Mouse (Mus musculus): ENCODE measurements around the gene Mien1. TPM values are rescaled to one million over a fixed set of nuclear protein-coding genes. Genes with fewer than 3 reads are reported as not detected.

Gene Mien1
- polyA plus RNA-seq, 1 experiment from 2014 or later, result 93.8 TPM

GRCm38 (mm10) chr11:98418273-98418672, 20.5 kb downstream of the Mien1 start:
- H3K27me3 ChIP-seq (replicated peaks), result no peaks in the 10 kb centered on the region
- no peak for ATAC-seq (ENCODE audit: extremely low read depth, insufficient number of reproducible peaks, low FRiP score, low TSS enrichment)
- H3K4me2 ChIP-seq, result no peak overlapping the region
- H3K9me3 ChIP-seq, result no peaks in the 10 kb centered on the region
- 31% methylated on average over 6 of the region's 6 CpGs for WGBS
- peak overlapping the region; percentile 9; the same call in 1 of the 2 replicates for H3K9ac ChIP-seq
- no peak overlapping the region for H3K4me3 ChIP-seq
- peaks cover 60% of the 10 kb centered on the region for H3K36me3 ChIP-seq
- H3K4me1 ChIP-seq, result peaks cover 69% of the 10 kb centered on the region
- peak overlapping the region; percentile 25; the same call in 1 of the 2 replicates for H3K27ac ChIP-seq (replicated peaks)

GRCm38 (mm10) chr11:98417074-98417473, 21.7 kb downstream of the Mien1 start:
- no peak for ATAC-seq (ENCODE audit: extremely low read depth, insufficient number of reproducible peaks, low FRiP score, low TSS enrichment)
- H3K27me3 ChIP-seq (replicated peaks), result no peaks in the 10 kb centered on the region
- H3K4me3 ChIP-seq, result no peak overlapping the region
- peaks cover 69% of the 10 kb centered on the region for H3K4me1 ChIP-seq
- H3K27ac ChIP-seq (replicated peaks), result no peak overlapping the region
- H3K9me3 ChIP-seq, result no peaks in the 10 kb centered on the region
- H3K9ac ChIP-seq, result peak overlapping the region; percentile 19; the same call in 1 of the 2 replicates
- no peak overlapping the region for H3K4me2 ChIP-seq
- H3K36me3 ChIP-seq, result peaks cover 48% of the 10 kb centered on the region
- WGBS, result 94% methylated on average over 1 of the region's 1 CpGs

GRCm38 (mm10) chr11:98414162-98414561, 24.6 kb downstream of the Mien1 start:
- Histone ChIP-seq H3K27me3 (replicated peaks) (no peaks in the 10 kb centered on the region), H3K4me1 (peaks cover 79% of the 10 kb centered on the region), H3K4me2 (peak overlapping the region; percentile 83), H3K4me3 (peak overlapping the region; percentile 80), H3K36me3 (peaks cover 19% of the 10 kb centered on the region), H3K9me3 (no peaks in the 10 kb centered on the region), H3K27ac (replicated peaks) (peak overlapping the region; percentile 96), H3K9ac (peak overlapping the region; percentile 93)
- ATAC-seq (ENCODE audit: extremely low read depth, insufficient number of reproducible peaks, low FRiP score, low TSS enrichment), result no peak
- WGBS, result 38% methylated on average over 2 of the region's 2 CpGs

GRCm38 (mm10) chr11:98413731-98414130, 25.1 kb downstream of the Mien1 start:
- Histone ChIP-seq H3K36me3 (peaks cover 15% of the 10 kb centered on the region), H3K4me3 (peak overlapping the region; percentile 80), H3K9ac (peak overlapping the region; percentile 93), H3K4me2 (peak overlapping the region; percentile 83), H3K9me3 (no peaks in the 10 kb centered on the region), H3K4me1 (peaks cover 79% of the 10 kb centered on the region), H3K27ac (replicated peaks) (peak overlapping the region; percentile 96), H3K27me3 (replicated peaks) (no peaks in the 10 kb centered on the region)
- no peak for ATAC-seq (ENCODE audit: extremely low read depth, insufficient number of reproducible peaks, low FRiP score, low TSS enrichment)
- WGBS, result 20% methylated on average over 7 of the region's 7 CpGs

- H3K27ac ChIP-seq (replicated peaks), result peak overlapping the region; percentile 96
- H3K4me1 ChIP-seq, result peaks cover 72% of the 10 kb centered on the region
- no peak for ATAC-seq (ENCODE audit: extremely low read depth, insufficient number of reproducible peaks, low FRiP score, low TSS enrichment)
- no peaks in the 10 kb centered on the region for H3K9me3 ChIP-seq
- peak overlapping the region; percentile 93 for H3K9ac ChIP-seq
- H3K27me3 ChIP-seq (replicated peaks), result no peaks in the 10 kb centered on the region
- peak overlapping the region; percentile 80 for H3K4me3 ChIP-seq
- WGBS, result under 1% methylated on average over 36 of the region's 40 CpGs
- peaks cover 9% of the 10 kb centered on the region for H3K36me3 ChIP-seq
- H3K4me2 ChIP-seq, result peak overlapping the region; percentile 83
These were observed 25.9 kb downstream of the Mien1 start for GRCm38 (mm10) chr11:98412797-98413301.

GRCm38 (mm10) chr11:98412273-98412796, 26.5 kb downstream of the Mien1 start, which contains the start of gene Erbb2:
TSS of gene Erbb2 (plus strand) at chr11:98412470.
- Histone ChIP-seq H3K4me3 (peak within 1 kb of the TSS; percentile 80), H3K36me3 (peaks cover 9% of the 10 kb centered on the region), H3K4me2 (peak within 1 kb of the TSS; percentile 83), H3K27ac (replicated peaks) (peak within 1 kb of the TSS; percentile 96), H3K9me3 (no peaks in the 10 kb centered on the region), H3K9ac (peak within 1 kb of the TSS; percentile 93), H3K27me3 (replicated peaks) (no peaks in the 10 kb centered on the region), H3K4me1 (peaks cover 67% of the 10 kb centered on the region)
- peak; percentile 66 for ATAC-seq (ENCODE audit: extremely low read depth, insufficient number of reproducible peaks, low FRiP score, low TSS enrichment)
- under 1% methylated on average over 45 of the region's 49 CpGs for WGBS

GRCm38 (mm10) chr11:98409341-98409822, 29.4 kb downstream of the Mien1 start:
- Histone ChIP-seq H3K27ac (replicated peaks) (peak overlapping the region; percentile 69), H3K4me2 (peak overlapping the region; percentile 57), H3K4me1 (peaks cover 37% of the 10 kb centered on the region), H3K4me3 (peak overlapping the region; percentile 20), H3K9ac (peak overlapping the region; percentile 73), H3K27me3 (replicated peaks) (no peaks in the 10 kb centered on the region), H3K36me3 (no peaks in the 10 kb centered on the region), H3K9me3 (no peaks in the 10 kb centered on the region)
- WGBS, result 8% methylated on average over 9 of the region's 10 CpGs
- peak; percentile 17; the same call in 1 of the 2 replicates for ATAC-seq (ENCODE audit: extremely low read depth, insufficient number of reproducible peaks, low FRiP score, low TSS enrichment)

- ATAC-seq (ENCODE audit: extremely low read depth, insufficient number of reproducible peaks, low FRiP score, low TSS enrichment), result no peak
- peak overlapping the region; percentile 57 for H3K4me2 ChIP-seq
- no peaks in the 10 kb centered on the region for H3K9me3 ChIP-seq
- peak overlapping the region; percentile 20 for H3K4me3 ChIP-seq
- H3K27ac ChIP-seq (replicated peaks), result peak overlapping the region; percentile 69
- H3K4me1 ChIP-seq, result peaks cover 32% of the 10 kb centered on the region
- 51% methylated on average over 8 of the region's 8 CpGs for WGBS
- peak overlapping the region; percentile 73 for H3K9ac ChIP-seq
- H3K36me3 ChIP-seq, result no peaks in the 10 kb centered on the region
- no peaks in the 10 kb centered on the region; the same call in 1 of the 2 replicates for H3K27me3 ChIP-seq (replicated peaks)
These were observed 29.9 kb downstream of the Mien1 start for GRCm38 (mm10) chr11:98408872-98409271.

- WGBS, result 66% methylated on average over 6 of the region's 6 CpGs
- no peak overlapping the region for H3K4me2 ChIP-seq
These were observed 32.2 kb downstream of the Mien1 start for GRCm38 (mm10) chr11:98406621-98407020.

GRCm38 (mm10) chr11:98400816-98401215, 38.0 kb downstream of the Mien1 start:
- Histone ChIP-seq H3K9me3 (no peaks in the 10 kb centered on the region), H3K27me3 (replicated peaks) (peaks cover 3% of the 10 kb centered on the region; the same call in 1 of the 2 replicates), H3K4me2 (peak overlapping the region; percentile 89), H3K36me3 (peaks cover 18% of the 10 kb centered on the region), H3K9ac (peak overlapping the region; percentile 83), H3K27ac (replicated peaks) (peak overlapping the region; percentile 93), H3K4me1 (peaks cover 20% of the 10 kb centered on the region), H3K4me3 (peak overlapping the region; percentile 67)
- WGBS, result 49% methylated on average over 3 of the region's 3 CpGs
- no peak for ATAC-seq (ENCODE audit: extremely low read depth, insufficient number of reproducible peaks, low FRiP score, low TSS enrichment)

More at GRCm38 (mm10) chr11:98406621-98407020, 32.2 kb downstream of the Mien1 start:
- ATAC-seq (ENCODE audit: extremely low read depth, insufficient number of reproducible peaks, low FRiP score, low TSS enrichment), result no peak
- H3K4me1 ChIP-seq, result peaks cover 21% of the 10 kb centered on the region
- H3K9ac ChIP-seq, result no peak overlapping the region
- no peaks in the 10 kb centered on the region for H3K36me3 ChIP-seq
- no peaks in the 10 kb centered on the region for H3K9me3 ChIP-seq
- no peak overlapping the region for H3K27ac ChIP-seq (replicated peaks)
- H3K4me3 ChIP-seq, result no peak overlapping the region
- peaks cover 3% of the 10 kb centered on the region; the same call in 1 of the 2 replicates for H3K27me3 ChIP-seq (replicated peaks)

GRCm38 (mm10) chr11:98400161-98400726, 38.5 kb downstream of the Mien1 start, which contains the start of gene Pgap3:
TSS of gene Pgap3 (minus strand) at chr11:98400490.
- peak within 1 kb of the TSS; percentile 67 for H3K4me3 ChIP-seq
- H3K4me2 ChIP-seq, result peak within 1 kb of the TSS; percentile 89
- under 1% methylated on average over 40 of the region's 40 CpGs for WGBS
- peak; percentile 48; the same call in 1 of the 2 replicates for ATAC-seq (ENCODE audit: extremely low read depth, insufficient number of reproducible peaks, low FRiP score, low TSS enrichment)
- peaks cover 23% of the 10 kb centered on the region for H3K4me1 ChIP-seq
- H3K27ac ChIP-seq (replicated peaks), result peak within 1 kb of the TSS; percentile 93
- peaks cover 3% of the 10 kb centered on the region; the same call in 1 of the 2 replicates for H3K27me3 ChIP-seq (replicated peaks)
- H3K36me3 ChIP-seq, result peaks cover 18% of the 10 kb centered on the region
- H3K9ac ChIP-seq, result peak within 1 kb of the TSS; percentile 83
- H3K9me3 ChIP-seq, result no peaks in the 10 kb centered on the region
